Mouse (Mus musculus) cortical plate, adult 2 months (tissue): ENCODE measurements around the gene Trim31.

Experiments used
- CTCF ChIP-seq: fragments of 200-500 bp; IDR thresholded peaks from 2 replicates; pipeline ENCODE4 v1.5.1; 2011; ENCODE audit warnings: mild to moderate bottlenecking, control low read depth, low read length; ENCODE audit not compliant: insufficient read depth; ENCODE audit errors: extremely low read depth
- POLR2A ChIP-seq: fragments of 200-500 bp; IDR thresholded peaks from 2 replicates; pipeline ENCODE4 v1.6.1; 2011; ENCODE audit warnings: mild to moderate bottlenecking, low read length, control low read depth; ENCODE audit not compliant: insufficient read depth; ENCODE audit errors: extremely low read depth

DNA sequence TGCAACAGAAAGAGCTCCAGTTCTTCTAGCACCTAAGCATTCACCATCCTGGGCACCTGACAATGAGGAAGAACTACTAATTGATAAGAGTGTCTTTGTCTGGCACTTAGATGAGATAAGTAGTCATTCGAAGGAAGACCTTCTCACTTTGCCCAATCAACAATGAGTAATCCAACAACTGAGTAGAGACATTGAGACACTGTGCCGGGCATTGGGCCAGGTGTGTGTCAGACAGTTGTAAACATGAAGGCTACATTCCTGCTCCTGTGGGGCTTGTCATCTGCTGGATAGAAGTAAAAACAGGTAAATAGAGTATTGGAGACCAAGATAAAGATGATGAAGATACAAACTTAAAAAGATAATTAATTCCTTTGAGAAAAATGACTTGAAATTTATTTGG is 40.1 kb downstream of the Trim31 start:
- TF ChIP-seq CTCF (no peak), POLR2A (no peak)
